Mouse (Mus musculus): ENCODE results near the gene Bicral. TPM values are rescaled to one million over a fixed set of nuclear protein-coding genes. Genes with fewer than 3 reads are reported as not detected.

Gene Bicral
- total and polyA plus RNA-seq, 3 experiments, result 3.0 to 7.4 (median 5.9) TPM

- Histone ChIP-seq H3K36me3 (replicated peaks in 1 of 2; ENCODE audit: control insufficient read depth in 1 of 2, insufficient read depth in 1 of 2, low read length in 1 of 2) (peaks cover 0 to 12% of the 10 kb centered on the region in 2 experiments), H3K9ac (ENCODE audit: insufficient read depth, low read depth) (no peak overlapping the region), H3K4me2 (ENCODE audit: insufficient read depth, low read depth, poor library complexity, severe bottlenecking) (no peak overlapping the region), H3K9me3 (replicated peaks; ENCODE audit: low read length) (no peaks in the 10 kb centered on the region), H3K27me3 (replicated peaks) (no peaks in the 10 kb centered on the region), H3K79me2 (replicated peaks; ENCODE audit: control insufficient read depth, extremely low read depth, insufficient read depth, poor library complexity, severe bottlenecking) (no peaks in the 10 kb centered on the region), H3K27ac (ENCODE audit: insufficient read depth, low read depth) (no peak overlapping the region), H3K4me1 (ENCODE audit: control insufficient read depth in 1 of 2, insufficient read depth in 2 of 2) (peaks cover 4 to 11% of the 10 kb centered on the region in 2 experiments), H3K4me3 (replicated peaks in 1 of 3; ENCODE audit: low read depth in 2 of 3, low read length in 2 of 3, poor library complexity in 1 of 3) (no peak overlapping the region)
- DNase-seq (ENCODE audit: extremely low read depth), result no peak
- TF ChIP-seq JUND (conservative IDR thresholded peaks at IDR 0.05; ENCODE audit: low read depth, low read length) (no peak), ZNF384 (IDR thresholded peaks at IDR 0.05; ENCODE audit: low read depth, low read length) (no peak), POLR2A (IDR thresholded peaks at IDR 0.05; ENCODE audit: low read depth, low read length) (no peak), SIN3A (IDR thresholded peaks at IDR 0.05; ENCODE audit: low read length) (no peak), RAD21 (IDR thresholded peaks at IDR 0.05; ENCODE audit: low read depth, low read length) (no peak), EP300 (IDR thresholded peaks at IDR 0.05; ENCODE audit: low read length) (no peak), SMC3 (IDR thresholded peaks at IDR 0.05; ENCODE audit: low read depth, low read length) (no peak), PAX5 (IDR thresholded peaks at IDR 0.05; ENCODE audit: low read length) (no peak), ZMIZ1 (IDR thresholded peaks at IDR 0.05; ENCODE audit: low read depth, low read length) (no peak), CHD2 (IDR thresholded peaks at IDR 0.05; ENCODE audit: low read length) (no peak), KAT2A (IDR thresholded peaks at IDR 0.05; ENCODE audit: insufficient replicate concordance, low read length) (no peak), E2F4 (IDR thresholded peaks at IDR 0.05; ENCODE audit: insufficient replicate concordance, low read depth, low read length) (no peak), NELFE (IDR thresholded peaks at IDR 0.05; ENCODE audit: low read depth, low read length) (no peak), MAFK (IDR thresholded peaks at IDR 0.05; ENCODE audit: insufficient replicate concordance, low read length) (no peak), ZC3H11A (IDR thresholded peaks at IDR 0.05; ENCODE audit: low read depth, low read length) (no peak), NRF1 (IDR thresholded peaks at IDR 0.05; ENCODE audit: low read depth, low read length) (no peak), POLR2AphosphoS2 (IDR thresholded peaks at IDR 0.05; ENCODE audit: low read depth, low read length) (no peak), TCF12 (IDR thresholded peaks at IDR 0.05; ENCODE audit: low read depth, low read length) (no peak), JUN (IDR thresholded peaks at IDR 0.05; ENCODE audit: insufficient read depth, low read depth, low read length) (no peak)
- in situ Hi-C loops (cut with MboI; ENCODE audit: low pct_ligation_motif_present, low pct_unique_long_range_greater_than_20kb, low sequenced_read_pairs), result no loop called here
- dilution Hi-C loops (cut with MboI; ENCODE audit: extremely low pct_ligation_motif_present, extremely low pct_unique_long_range_greater_than_20kb, low sequenced_read_pairs), result no loop called here
These were observed 6.4 kb upstream of the Bicral start for GRCm38 (mm10) chr17:46864566-46865195.

GRCm38 (mm10) chr17:46860120-46860519 lies 1.8 kb upstream of the Bicral start:
- Histone ChIP-seq H3K4me3 (replicated peaks in 1 of 3; ENCODE audit: low read depth in 2 of 3, low read length in 2 of 3, poor library complexity in 1 of 3) (no peak overlapping the region), H3K79me2 (replicated peaks; ENCODE audit: control insufficient read depth, extremely low read depth, insufficient read depth, poor library complexity, severe bottlenecking) (peaks cover 19% of the 10 kb centered on the region), H3K27ac (ENCODE audit: insufficient read depth, low read depth) (no peak overlapping the region), H3K9me3 (replicated peaks; ENCODE audit: low read length) (no peaks in the 10 kb centered on the region), H3K4me2 (ENCODE audit: insufficient read depth, low read depth, poor library complexity, severe bottlenecking) (no peak overlapping the region), H3K27me3 (replicated peaks) (no peaks in the 10 kb centered on the region), H3K36me3 (replicated peaks in 1 of 2; ENCODE audit: control insufficient read depth in 1 of 2, insufficient read depth in 1 of 2, low read length in 1 of 2) (peaks cover 0 to 12% of the 10 kb centered on the region in 2 experiments), H3K9ac (ENCODE audit: insufficient read depth, low read depth) (no peak overlapping the region), H3K4me1 (ENCODE audit: control insufficient read depth in 1 of 2, insufficient read depth in 2 of 2) (peaks cover 0 to 20% of the 10 kb centered on the region in 2 experiments; a peak in 2 of 4 replicates)
- in situ Hi-C loops (cut with MboI; ENCODE audit: low pct_ligation_motif_present, low pct_unique_long_range_greater_than_20kb, low sequenced_read_pairs) (no loop called here), dilution Hi-C loops (cut with MboI; ENCODE audit: extremely low pct_ligation_motif_present, extremely low pct_unique_long_range_greater_than_20kb, low sequenced_read_pairs) (no loop called here)
- no peak for DNase-seq (ENCODE audit: extremely low read depth)
- no peak for TF ChIP-seq IRF4 (IDR thresholded peaks at IDR 0.05; ENCODE audit: low read depth, low read length)
- no peak for TF ChIP-seq ZKSCAN1 (IDR thresholded peaks at IDR 0.05; ENCODE audit: borderline replicate concordance, low read depth, low read length)
- no peak for TF ChIP-seq RAD21 (IDR thresholded peaks at IDR 0.05; ENCODE audit: low read depth, low read length)
- no peak for TF ChIP-seq ZNF384 (IDR thresholded peaks at IDR 0.05; ENCODE audit: low read depth, low read length)
- no peak for TF ChIP-seq PAX5 (IDR thresholded peaks at IDR 0.05; ENCODE audit: low read length)
- no peak for TF ChIP-seq TCF12 (IDR thresholded peaks at IDR 0.05; ENCODE audit: low read depth, low read length)
